In genomic region chr12:44375956-44376355, GRCm38 (mm10) we compare ENCODE assay signal across 27 mouse cellular contexts. TPM values are rescaled to one million over a fixed set of nuclear protein-coding genes. Genes with fewer than 3 reads are reported as not detected.
DNase-seq lines count a peak whose midpoint lies in the region; ATAC-seq and TF ChIP-seq lines count a peak whose summit lies in the region.
"Had no signal": no experiment of that assay in that cellular context is flagged by ENCODE, and none has a peak within 500 bp of the region (broad histone marks: within the 10 kb centered on the region; RNA-seq: fewer than 3 reads in every experiment).

No protein-coding gene starts in this region.

- H3K36me3 ChIP-seq in intestine, embryonic 15.5 days = no peaks in the 10 kb centered on the region
- H3K36me3 ChIP-seq: embryonic facial prominence, embryonic 12.5 days; heart, embryonic 15.5 days; hindbrain, embryonic 10.5 days; limb, embryonic 10.5 days; neural tube, embryonic 15.5 days had no signal

- peak; percentile 44 for DNase-seq in cerebellum, adult 11-12 months
- no peak for DNase-seq in cerebellum, postnatal 4 days (ENCODE audit: low spot score in 2 of 2)
- peak in 1 of 2 experiments; percentile 36 for DNase-seq in layer of hippocampus, adult 2 months (ENCODE audit: low spot score in 2 of 2)
- no peak for DNase-seq in layer of hippocampus, postnatal 25 days (ENCODE audit: extremely low spot score in 1 of 2, low spot score in 1 of 2)
- DNase-seq in brain, adult 2 months (ENCODE audit: low read depth, low spot score) = peak; percentile 77
- peak; percentile 31 to 43 for DNase-seq in cerebellum, postnatal 25 days
- DNase-seq in right cerebral cortex, postnatal 36 days (ENCODE audit: low spot score in 2 of 2) = no peak
- DNase-seq: adrenal gland, postnatal 10 days; gastrocnemius, postnatal 25 days; kidney, postnatal 4 days; layer of hippocampus, postnatal 36 days; liver, postnatal 0 days; lung, postnatal 10 days; midbrain, embryonic 14.5 days had no signal

- H3K9ac ChIP-seq in intestine, embryonic 15.5 days = no peak overlapping the region
- H3K9ac ChIP-seq: embryonic facial prominence, embryonic 12.5 days; heart, embryonic 15.5 days; liver, postnatal 0 days; neural tube, embryonic 15.5 days had no signal

- no peak overlapping the region for H3K4me3 ChIP-seq in layer of hippocampus, adult 2 months
- no peak overlapping the region for H3K4me3 ChIP-seq in intestine, embryonic 15.5 days (replicated peaks)
- H3K4me3 ChIP-seq: embryonic facial prominence, embryonic 12.5 days; erythroblast, embryonic 14.5 days; heart, embryonic 15.5 days; hindbrain, embryonic 10.5 days; limb, embryonic 10.5 days; myocyte; neural tube, embryonic 15.5 days had no signal

- no peak overlapping the region for H3K4me2 ChIP-seq in intestine, embryonic 15.5 days (replicated peaks)
- H3K4me2 ChIP-seq: embryonic facial prominence, embryonic 12.5 days; heart, embryonic 15.5 days; neural tube, embryonic 15.5 days had no signal

- no peaks in the 10 kb centered on the region for H3K9me3 ChIP-seq in intestine, embryonic 15.5 days
- H3K9me3 ChIP-seq: embryonic facial prominence, embryonic 12.5 days; heart, embryonic 15.5 days; hindbrain, embryonic 10.5 days; limb, embryonic 10.5 days; neural tube, embryonic 15.5 days had no signal

- 79% methylated on average over 6 of the region's 6 CpGs for WGBS in intestine, embryonic 15.5 days

- no peaks in the 10 kb centered on the region for H3K4me1 ChIP-seq in intestine, embryonic 15.5 days (replicated peaks)
- H3K4me1 ChIP-seq: embryonic facial prominence, embryonic 12.5 days; heart, embryonic 15.5 days; limb, embryonic 10.5 days had no signal

- ATAC-seq in intestine, embryonic 15.5 days = no peak
- ATAC-seq: activated CD4-positive, CD25-positive, alpha-beta regulatory T cell, adult 4 months; CD4-positive, CD25-positive, alpha-beta regulatory T cell, adult 4 months; liver, postnatal 0 days had no signal

- TF ChIP-seq CTCF in layer of hippocampus, adult 2 months (conservative IDR thresholded peaks at IDR 0.05) = no peak

- H3K27ac ChIP-seq in layer of hippocampus, adult 2 months = peak overlapping the region; percentile 86
- no peak overlapping the region for H3K27ac ChIP-seq in intestine, embryonic 15.5 days
- H3K27ac ChIP-seq: embryonic facial prominence, embryonic 12.5 days; heart, embryonic 15.5 days; hindbrain, embryonic 10.5 days; limb, embryonic 10.5 days; neural tube, embryonic 15.5 days; stomach, postnatal 0 days had no signal

- H3K27me3 ChIP-seq in intestine, embryonic 15.5 days (replicated peaks) = no peaks in the 10 kb centered on the region
- H3K27me3 ChIP-seq: embryonic facial prominence, embryonic 12.5 days; heart, embryonic 15.5 days; neural tube, embryonic 15.5 days had no signal

RNA-seq across cellular contexts. Expression of gene Nrcam, which starts 47.3 kb away (rescaled TPM):
- total RNA-seq in layer of hippocampus, adult 2 months (2021) = 100 to 1,000 TPM; 510 to 546 TPM
- total RNA-seq in layer of hippocampus, postnatal 25 days (2021) = 100 to 1,000 TPM; 499 to 527 TPM
- 4.2 and 4.4 TPM in 2 replicates for polyA plus RNA-seq in intestine, embryonic 15.5 days (2015; fragmentation: Nextera tagmentation; extraction: Ambion mirVana)
- total RNA-seq: liver, adult 2 months; megakaryocyte, adult 5-6 weeks had no signal
- polyA plus RNA-seq: CD4-positive, CD25-positive, alpha-beta regulatory T cell, adult 4 months; erythroblast, embryonic 14.5 days; liver, adult 2 months; liver, postnatal 0 days had no signal

Comparison
In these comparisons a context has a peak if more than half of its experiments do, and no peak if none do; other contexts are left out.
1. DNase-seq: peak in cerebellum, adult 11-12 months (single experiment), brain, adult 2 months (single experiment) and cerebellum, postnatal 25 days (2 of 2); none in cerebellum, postnatal 4 days (0 of 2), layer of hippocampus, postnatal 25 days (0 of 2) and right cerebral cortex, postnatal 36 days (0 of 2).